Mouse (Mus musculus): Measurements from ENCODE around the gene Zfp821.

The Zfp821 gene

GRCm38 (mm10) chr8:109705320-109706075 is at the start of gene Zfp821:
Zfp821 (plus strand) TSS chr8:109705546.
- peak; percentile 97 for DNase-seq

GRCm38 (mm10) chr8:109656860-109657259 is 48.5 kb upstream of the Zfp821 start:
- DNase-seq: no peak

- no peak for DNase-seq
Observed at GRCm38 (mm10) chr8:109662328-109662727, 43.0 kb upstream of the Zfp821 start.

GRCm38 (mm10) chr8:109666616-109667015 is 38.7 kb upstream of the Zfp821 start:
- no peak for DNase-seq

DNA sequence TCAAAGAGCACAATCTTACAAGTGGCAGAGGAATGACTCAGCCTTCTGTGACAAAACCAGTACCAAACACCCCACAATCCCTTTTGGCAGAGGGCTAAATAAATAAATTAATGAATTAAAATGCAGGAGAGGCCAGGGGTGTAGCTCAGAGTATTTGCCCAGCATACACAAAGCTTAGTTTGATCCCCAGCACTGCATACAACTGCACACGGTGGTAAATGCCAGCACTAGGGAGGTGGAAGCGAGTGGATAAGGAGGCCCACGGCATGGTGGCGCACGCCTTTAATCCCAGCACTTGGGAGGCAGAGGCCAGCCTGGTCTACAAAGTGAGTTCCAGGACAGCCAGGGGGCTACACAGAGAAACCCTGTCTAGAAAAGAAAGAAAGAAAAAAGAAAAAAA is 32.7 kb upstream of the Zfp821 start:
- no peak for DNase-seq

GRCm38 (mm10) chr8:109673596-109673995 is 31.8 kb upstream of the Zfp821 start:
- no peak for DNase-seq

GRCm38 (mm10) chr8:109675896-109676643 is 29.3 kb upstream of the Zfp821 start:
- no peak for DNase-seq

DNA sequence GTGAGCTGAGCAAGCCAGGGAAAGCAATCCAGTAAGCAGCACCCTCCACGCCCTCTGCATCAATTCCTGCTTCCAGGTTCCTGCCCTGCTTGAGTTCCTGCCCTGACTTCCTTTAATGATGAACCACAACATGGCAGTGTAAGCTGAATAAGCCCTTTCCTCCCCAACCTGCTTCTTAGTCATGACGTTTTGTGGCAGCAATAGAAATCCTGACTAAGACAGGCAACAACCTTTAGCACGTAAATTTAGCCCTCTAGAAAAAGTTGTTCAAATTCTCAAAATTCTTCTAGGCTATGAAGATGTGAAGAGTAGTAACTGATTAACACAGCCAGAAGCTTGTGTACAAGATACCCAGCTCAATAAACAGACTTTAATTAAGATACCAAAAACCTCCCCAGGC is 23.8 kb upstream of the Zfp821 start:
- DNase-seq: no peak

- DNase-seq: no peak
Observed at GRCm38 (mm10) chr8:109682120-109682519, 23.2 kb upstream of the Zfp821 start.

DNA sequence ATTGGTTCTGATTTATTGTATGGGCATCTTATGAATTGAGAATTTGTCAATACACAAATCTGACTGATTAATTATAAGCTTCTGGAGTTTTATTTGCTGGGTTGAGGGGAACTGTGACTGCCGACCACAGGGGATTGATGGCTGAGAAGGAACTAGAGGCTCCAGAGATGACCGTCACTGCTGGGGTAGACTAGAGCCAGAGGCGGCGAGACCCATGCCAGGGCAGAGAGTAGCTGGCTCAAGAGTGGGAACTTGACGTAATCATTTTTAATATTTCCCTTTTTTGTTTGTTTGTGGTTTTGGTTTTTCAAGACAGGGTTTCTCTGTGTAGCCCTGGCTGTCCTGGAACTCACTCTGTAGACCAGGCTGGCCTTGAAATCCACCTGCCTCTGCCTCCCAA is 18.1 kb upstream of the Zfp821 start:
- DNase-seq: no peak

GRCm38 (mm10) chr8:109691769-109692168 is 13.6 kb upstream of the Zfp821 start:
- DNase-seq: peak; percentile 28

- no peak for DNase-seq
Observed at GRCm38 (mm10) chr8:109692443-109693145, 12.8 kb upstream of the Zfp821 start.

GRCm38 (mm10) chr8:109693146-109693900 is 12.0 kb upstream of the Zfp821 start, which contains the start of gene Ist1:
Ist1 (minus strand) TSS chr8:109693260.
- DNase-seq: peak; percentile 97

- DNase-seq: peak; percentile 46
Observed at GRCm38 (mm10) chr8:109694154-109694553, 11.2 kb upstream of the Zfp821 start.

DNA sequence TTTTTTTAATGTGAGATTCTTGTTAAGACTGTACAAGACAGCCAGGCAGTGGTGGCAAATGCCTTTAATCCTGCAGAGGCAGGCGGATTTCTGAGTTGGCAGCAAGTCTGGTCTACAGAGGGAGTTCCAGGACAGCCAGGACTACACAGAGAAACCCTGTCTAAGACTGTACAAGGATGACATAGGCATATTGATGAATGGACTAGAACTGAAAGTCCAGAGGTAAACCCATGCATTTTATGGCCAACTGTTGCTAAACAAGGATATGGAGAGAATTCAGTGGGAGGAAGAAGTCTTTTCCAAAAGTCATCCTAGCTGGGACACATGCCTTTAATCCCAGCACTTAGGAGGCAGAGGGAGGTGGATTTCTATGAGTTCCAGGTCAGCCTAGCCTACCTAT is 7.6 kb upstream of the Zfp821 start:
- DNase-seq: no peak

- DNase-seq: no peak
Observed at GRCm38 (mm10) chr8:109698477-109698876, 6.9 kb upstream of the Zfp821 start.

GRCm38 (mm10) chr8:109704565-109705319 is 604 bp upstream of the Zfp821 start:
- DNase-seq: no peak

- peak; percentile 59 for DNase-seq
Observed at GRCm38 (mm10) chr8:109706076-109706873, 929 bp downstream of the Zfp821 start.

DNA sequence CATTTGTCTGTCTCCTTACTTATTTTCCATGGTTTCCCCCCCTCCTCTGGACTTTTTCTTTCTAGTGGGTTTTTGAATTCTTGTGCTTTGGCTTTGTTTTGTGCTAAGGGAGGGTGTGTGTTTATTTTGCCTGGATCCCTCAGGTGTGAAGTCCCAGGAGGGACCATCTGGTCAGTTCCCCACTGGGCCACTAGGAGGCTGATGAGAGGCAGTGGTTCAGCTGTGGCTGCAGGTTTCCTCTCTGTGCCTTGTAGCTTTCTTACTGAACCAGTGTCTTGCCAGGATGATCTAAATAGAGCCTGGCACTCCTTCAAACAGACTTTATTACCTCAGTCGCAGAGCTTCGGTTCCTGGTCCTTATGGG is 1.5 kb downstream of the Zfp821 start:
- peak; percentile 74 for DNase-seq

- DNase-seq: no peak
Observed at GRCm38 (mm10) chr8:109707921-109708320, 2.6 kb downstream of the Zfp821 start.

GRCm38 (mm10) chr8:109712521-109712920 is 7.2 kb downstream of the Zfp821 start:
- no peak for DNase-seq
